Mouse (Mus musculus) intestine, postnatal 0 days (tissue): Measurements from ENCODE around the gene Slc9a7. TPM values are rescaled to one million over a fixed set of nuclear protein-coding genes. Genes with fewer than 3 reads are reported as not detected.

Source experiments
- ATAC-seq: fragments of 200-750 bp; cut with Nextera tagmentation; 2 replicates; pipeline ENCODE4 v1.8.0; 2017; ENCODE audit warnings: mild to moderate bottlenecking, moderate TSS enrichment, moderate library complexity
- H3K27ac ChIP-seq: fragments of 300-500 bp; sonication (generic); 2 replicates; pipeline ENCODE4 v1.5.1; 2014; ENCODE audit warnings: mild to moderate bottlenecking, low read depth, low read length, moderate library complexity
- H3K27me3 ChIP-seq: fragments of 300-500 bp; sonication (generic); replicated peaks from 2 replicates; pipeline ENCODE4 v1.6.1; 2014; ENCODE audit warnings: low read length, mixed read lengths; ENCODE audit not compliant: control insufficient read depth, insufficient read depth
- H3K36me3 ChIP-seq: fragments of 300-500 bp; sonication (generic); 2 replicates; pipeline ENCODE4 v1.6.1; 2014; ENCODE audit warnings: mild to moderate bottlenecking, moderate library complexity; ENCODE audit not compliant: control insufficient read depth, insufficient read depth
- H3K4me1 ChIP-seq: fragments of 300-500 bp; sonication (generic); replicated peaks from 2 replicates; pipeline ENCODE4 v1.6.1; 2014; ENCODE audit warnings: antibody characterized with exemption, low read length, mixed read lengths; ENCODE audit not compliant: control insufficient read depth, insufficient read depth
- H3K4me2 ChIP-seq: fragments of 300-500 bp; sonication (generic); replicated peaks from 2 replicates; pipeline ENCODE4 v1.6.1; 2014; ENCODE audit warnings: low read depth, mild to moderate bottlenecking, moderate library complexity
- H3K4me3 ChIP-seq: fragments of 300-500 bp; sonication (generic); 2 replicates; pipeline ENCODE4 v1.5.1; 2014; ENCODE audit warnings: low read depth, low read length
- H3K9ac ChIP-seq: fragments of 300-500 bp; sonication (generic); 2 replicates; pipeline ENCODE4 v1.6.1; 2014; ENCODE audit warnings: mild to moderate bottlenecking, low read depth, low read length
- H3K9me3 ChIP-seq: fragments of 300-500 bp; sonication (generic); 2 replicates; pipeline ENCODE4 v1.6.1; 2016; ENCODE audit warnings: mixed run types; ENCODE audit not compliant: control insufficient read depth
- CTCF ChIP-seq: sonication (generic); IDR thresholded peaks from 2 replicates; pipeline ENCODE4 v1.5.1; 2016; ENCODE audit warnings: low read depth, mild to moderate bottlenecking, control low read depth, antibody characterized with exemption, moderate library complexity
- WGBS: fragments of 180-500 bp; shearing (Covaris S2); extraction: QIAGEN DNeasy Blood & Tissue Kit; methylation state at CpG from one replicate; pipeline ENCODE4 v1.1.7; 2014; 5-methylcytosine and 5-hydroxymethylcytosine counted together
- polyA plus RNA-seq: library from polyadenylated mRNA; unstranded; fragments of >200 nt; fragmentation: Nextera tagmentation; extraction: Ambion mirVana; gene quantifications from 2 replicates; pipeline ENCODE4 v1.2.1, GENCODE M21; 2015

Slc9a7 gene
- 0.25 and 0.33 TPM in 2 replicates for polyA plus RNA-seq

- WGBS: 13% methylated on average over 42 of the region's 65 CpGs
Measured at GRCm38 (mm10) chrX:20291282-20292039, at the start of gene Slc9a7. Gene Slc9a7, minus strand, starts transcription at chrX:20291807.

DNA sequence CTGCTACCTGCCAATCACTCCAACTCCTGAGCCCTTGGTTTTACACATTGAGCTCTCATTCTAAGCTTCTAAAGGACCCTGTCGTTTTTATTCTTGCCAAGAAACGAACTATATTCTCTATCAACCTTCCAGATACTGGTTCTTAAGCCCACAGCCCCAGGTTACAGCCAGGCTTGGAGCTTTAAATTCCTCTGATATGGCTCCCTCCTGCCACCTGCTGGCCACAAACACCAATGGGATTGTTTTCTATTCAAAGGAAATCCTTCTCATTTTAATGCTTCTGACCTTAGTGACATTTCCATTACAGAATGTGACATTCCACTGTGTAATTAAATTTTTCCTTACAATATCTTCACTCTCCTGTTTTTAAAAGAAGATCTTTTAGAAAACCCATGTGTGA is 44.1 kb upstream of the Slc9a7 start:
- H3K4me3 ChIP-seq: no peak overlapping the region
- H3K27ac ChIP-seq: no peak overlapping the region
- 30% methylated on average over 2 of the region's 2 CpGs for WGBS
- no peaks in the 10 kb centered on the region for H3K4me1 ChIP-seq
- peak; percentile 72 for TF ChIP-seq CTCF
- ATAC-seq: no peak
- no peaks in the 10 kb centered on the region for H3K36me3 ChIP-seq
- no peak overlapping the region for H3K4me2 ChIP-seq
- no peaks in the 10 kb centered on the region for H3K9me3 ChIP-seq
- H3K27me3 ChIP-seq: no peaks in the 10 kb centered on the region
- no peak overlapping the region for H3K9ac ChIP-seq

More at GRCm38 (mm10) chrX:20291282-20292039, at the start of gene Slc9a7:
- TF ChIP-seq CTCF: no peak
- no peak within 1 kb of the TSS for H3K27ac ChIP-seq
- ATAC-seq: peak; percentile 36; the same call in 1 of the 2 replicates
- no peak within 1 kb of the TSS for H3K9ac ChIP-seq
- H3K4me3 ChIP-seq: peak within 1 kb of the TSS; percentile 43
- H3K4me1 ChIP-seq: no peaks in the 10 kb centered on the region
- no peaks in the 10 kb centered on the region for H3K9me3 ChIP-seq
- peak within 1 kb of the TSS; percentile 86 for H3K4me2 ChIP-seq
- no peaks in the 10 kb centered on the region for H3K36me3 ChIP-seq
- no peaks in the 10 kb centered on the region for H3K27me3 ChIP-seq

GRCm38 (mm10) chrX:20332756-20333155 is 41.1 kb upstream of the Slc9a7 start:
- TF ChIP-seq CTCF: no peak
- Histone ChIP-seq H3K27ac (no peak overlapping the region), H3K4me3 (no peak overlapping the region)

GRCm38 (mm10) chrX:20307215-20307614 is 15.6 kb upstream of the Slc9a7 start:
- Histone ChIP-seq H3K4me1 (no peaks in the 10 kb centered on the region), H3K4me3 (no peak overlapping the region), H3K27ac (no peak overlapping the region), H3K36me3 (no peaks in the 10 kb centered on the region), H3K27me3 (no peaks in the 10 kb centered on the region), H3K9ac (no peak overlapping the region), H3K4me2 (no peak overlapping the region), H3K9me3 (no peaks in the 10 kb centered on the region)
- ATAC-seq: no peak
- TF ChIP-seq CTCF: no peak
- WGBS: 41% methylated on average over 3 of the region's 3 CpGs

More at GRCm38 (mm10) chrX:20332756-20333155, 41.1 kb upstream of the Slc9a7 start:
- ATAC-seq: no peak
- WGBS: 56% methylated on average over 1 of the region's 1 CpGs
- no peaks in the 10 kb centered on the region for H3K4me1 ChIP-seq
- H3K9ac ChIP-seq: no peak overlapping the region
- H3K4me2 ChIP-seq: no peak overlapping the region
- H3K36me3 ChIP-seq: no peaks in the 10 kb centered on the region
- no peaks in the 10 kb centered on the region for H3K9me3 ChIP-seq
- no peaks in the 10 kb centered on the region for H3K27me3 ChIP-seq

DNA sequence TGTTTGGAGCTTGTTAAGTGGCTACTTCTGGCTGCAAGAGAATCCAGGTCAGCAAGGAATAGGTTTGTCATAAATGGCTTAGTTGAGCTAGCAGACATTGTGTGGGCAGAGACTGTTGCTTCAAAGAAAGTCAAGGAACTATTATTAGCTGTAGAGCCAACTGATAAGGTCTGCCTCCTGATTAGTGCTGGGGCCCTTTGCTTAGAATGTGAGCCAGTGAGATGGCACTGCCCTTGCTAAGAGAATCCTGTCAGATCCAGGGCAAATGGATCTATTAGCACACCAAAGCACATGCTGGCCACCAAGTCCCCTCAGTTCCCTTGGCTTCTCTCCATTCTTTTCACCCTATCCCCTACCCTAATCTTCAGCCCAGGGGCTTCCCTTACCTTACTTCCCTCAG is 14.3 kb upstream of the Slc9a7 start:
- Histone ChIP-seq H3K36me3 (no peaks in the 10 kb centered on the region), H3K9me3 (no peaks in the 10 kb centered on the region), H3K9ac (no peak overlapping the region), H3K27ac (no peak overlapping the region), H3K4me1 (no peaks in the 10 kb centered on the region), H3K4me2 (no peak overlapping the region), H3K27me3 (no peaks in the 10 kb centered on the region), H3K4me3 (no peak overlapping the region)
- no peak for TF ChIP-seq CTCF
- ATAC-seq: no peak

DNA sequence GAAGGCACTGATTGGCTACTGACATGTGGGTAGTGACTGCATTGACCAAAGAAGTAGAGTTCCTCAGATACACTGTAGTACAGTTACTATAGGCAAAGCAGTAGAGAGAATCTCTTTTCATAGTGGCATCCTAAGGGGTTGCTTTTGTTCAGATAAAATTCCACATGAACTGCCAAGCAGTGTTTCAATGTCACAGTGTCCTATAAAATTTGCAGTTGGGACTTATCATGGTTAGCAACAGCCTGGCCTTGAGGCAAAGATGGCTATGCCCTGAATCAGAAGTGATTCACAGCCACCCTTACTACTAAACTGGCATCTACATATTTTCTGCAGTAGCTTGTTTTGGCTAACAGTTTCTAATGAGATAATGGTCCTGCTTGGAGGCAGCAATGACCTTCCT is 11.7 kb upstream of the Slc9a7 start:
- H3K36me3 ChIP-seq: no peaks in the 10 kb centered on the region
- H3K27me3 ChIP-seq: no peaks in the 10 kb centered on the region
- no peak for TF ChIP-seq CTCF
- H3K27ac ChIP-seq: no peak overlapping the region
- H3K4me3 ChIP-seq: no peak overlapping the region
- H3K9ac ChIP-seq: no peak overlapping the region
- no peak overlapping the region for H3K4me2 ChIP-seq
- ATAC-seq: no peak
- no peaks in the 10 kb centered on the region for H3K4me1 ChIP-seq
- no peaks in the 10 kb centered on the region for H3K9me3 ChIP-seq

- no peaks in the 10 kb centered on the region for H3K4me1 ChIP-seq
- ATAC-seq: no peak
- H3K9ac ChIP-seq: no peak overlapping the region
- H3K4me3 ChIP-seq: peak overlapping the region; percentile 43
- no peaks in the 10 kb centered on the region for H3K9me3 ChIP-seq
- H3K36me3 ChIP-seq: no peaks in the 10 kb centered on the region
- WGBS: 41% methylated on average over 11 of the region's 11 CpGs
- H3K27me3 ChIP-seq: no peaks in the 10 kb centered on the region
- no peak overlapping the region for H3K27ac ChIP-seq
- no peak for TF ChIP-seq CTCF
- peak overlapping the region; percentile 86 for H3K4me2 ChIP-seq
Measured at GRCm38 (mm10) chrX:20292040-20292417, 422 bp upstream of the Slc9a7 start.
